Mouse (Mus musculus) brain, embryonic 14.5 days (tissue): ENCODE results near the gene Ppp1r21.

Experiments used
- CTCF ChIP-seq: fragments of 200-500 bp; IDR thresholded peaks from 2 replicates; pipeline ENCODE4 v1.5.1; 2012; ENCODE audit warnings: inconsistent platforms, mild to moderate bottlenecking, moderate library complexity, borderline replicate concordance; ENCODE audit not compliant: insufficient read depth, insufficient read length; ENCODE audit errors: extremely low read depth
- POLR2A ChIP-seq: fragments of 200-500 bp; IDR thresholded peaks from 2 replicates; pipeline ENCODE4 v1.6.1; 2012; ENCODE audit warnings: mild to moderate bottlenecking, inconsistent platforms, borderline replicate concordance; ENCODE audit not compliant: poor library complexity, insufficient read depth, insufficient read length, severe bottlenecking; ENCODE audit errors: extremely low read depth

GRCm38 (mm10) chr17:88531176-88531575 is 1.3 kb downstream of the Ppp1r21 start:
- TF ChIP-seq CTCF (no peak), POLR2A (no peak)
